Comparison of ENCODE assay signal across 11 mouse cellular contexts in the genomic region with DNA sequence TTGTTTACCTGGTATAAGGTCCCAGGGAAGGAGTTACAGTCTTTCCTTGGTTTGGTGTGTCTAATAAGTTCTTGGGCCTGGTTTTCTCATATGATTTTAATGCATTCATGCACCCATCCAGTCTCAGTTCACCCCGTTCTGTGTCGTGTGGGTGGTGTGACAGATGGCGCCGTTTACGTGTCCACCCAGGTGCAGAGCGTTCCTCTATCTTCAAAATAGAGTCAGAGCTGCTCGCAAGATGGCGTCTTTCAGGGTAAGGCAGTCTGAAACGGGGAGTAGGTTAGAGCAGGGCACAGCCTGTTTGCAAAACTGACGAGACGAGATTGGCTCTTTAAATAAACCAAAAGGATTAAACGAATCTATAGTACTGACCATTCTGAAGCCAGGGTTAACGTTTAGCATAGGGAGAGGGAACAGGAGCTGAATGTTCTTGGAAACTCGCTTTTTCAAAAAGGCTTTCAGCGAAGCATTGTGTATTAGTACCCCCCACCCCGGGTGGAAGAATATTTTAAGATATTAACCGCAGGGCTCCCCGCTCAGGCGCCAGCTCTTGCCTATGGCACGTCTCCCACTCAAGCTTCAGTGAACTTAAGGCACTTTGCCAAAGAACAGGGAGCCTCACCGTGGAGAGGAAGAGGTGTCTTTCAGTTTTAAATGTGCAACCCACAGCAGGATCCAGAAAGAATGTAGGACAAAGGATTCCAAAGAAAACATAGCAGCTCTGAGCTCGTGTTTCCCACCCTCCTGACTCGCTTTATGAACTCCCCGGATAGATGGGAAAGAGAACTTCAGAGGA.
DNase-seq lines count a peak whose midpoint lies in the region; ATAC-seq lines count a peak whose summit lies in the region.
"Had no signal": no experiment of that assay in that cellular context is flagged by ENCODE, and none has a peak within 500 bp of the region (broad histone marks: within the 10 kb centered on the region; RNA-seq: fewer than 3 reads in every experiment).

No protein-coding gene starts in this region.

- no peaks in the 10 kb centered on the region for H3K9me3 ChIP-seq in midbrain, embryonic 14.5 days (ENCODE audit: control insufficient read depth, low read length)
- H3K9me3 ChIP-seq in midbrain, embryonic 11.5 days (ENCODE audit: control insufficient read depth, low read length) = no peaks in the 10 kb centered on the region

- WGBS in midbrain, embryonic 14.5 days = 82% methylated on average over 24 of the region's 24 CpGs
- WGBS in midbrain, embryonic 11.5 days = 88% methylated on average over 24 of the region's 24 CpGs

- peak; percentile 24 to 66 for DNase-seq in frontal cortex, adult 2 months (ENCODE audit: extremely low spot score in 1 of 2, low spot score in 1 of 2)
- no peak for DNase-seq in frontal cortex, postnatal 14 days (ENCODE audit: low spot score in 2 of 2)
- peak; percentile 9 for DNase-seq in midbrain, embryonic 14.5 days
- DNase-seq in midbrain, embryonic 11.5 days (ENCODE audit: low spot score, missing footprints) = no peak
- DNase-seq in cerebellum, postnatal 36 days = peak; percentile 33 to 54
- peak; percentile 28 for DNase-seq in left cerebral cortex, postnatal 4 days
- DNase-seq: B cell, adult 2 months had no signal

- H3K9ac ChIP-seq in midbrain, embryonic 14.5 days (replicated peaks; ENCODE audit: low read length) = no peak overlapping the region
- no peak overlapping the region for H3K9ac ChIP-seq in midbrain, embryonic 11.5 days (ENCODE audit: low read length)

- intact Hi-C loops in left cerebral cortex, postnatal 4 days (cut with DNase I) = no loop called here

- H3K27ac ChIP-seq in midbrain, embryonic 14.5 days (replicated peaks; ENCODE audit: low read depth, low read length) = no peak overlapping the region
- no peak overlapping the region for H3K27ac ChIP-seq in midbrain, embryonic 11.5 days (ENCODE audit: low read depth, low read length)
- H3K27ac ChIP-seq: stomach, postnatal 0 days had no signal

- no peaks in the 10 kb centered on the region for H3K36me3 ChIP-seq in midbrain, embryonic 14.5 days (ENCODE audit: control insufficient read depth, insufficient read depth, low read length)
- H3K36me3 ChIP-seq in midbrain, embryonic 11.5 days (ENCODE audit: control insufficient read depth, insufficient read depth, low read length) = no peaks in the 10 kb centered on the region

- no peak overlapping the region for H3K4me2 ChIP-seq in midbrain, embryonic 14.5 days (ENCODE audit: low read length)
- no peak overlapping the region for H3K4me2 ChIP-seq in midbrain, embryonic 11.5 days

- H3K4me3 ChIP-seq in midbrain, embryonic 14.5 days (replicated peaks; ENCODE audit: low read depth, low read length) = no peak overlapping the region
- H3K4me3 ChIP-seq in midbrain, embryonic 11.5 days (ENCODE audit: low read depth, low read length) = no peak overlapping the region

- no peaks in the 10 kb centered on the region for H3K27me3 ChIP-seq in midbrain, embryonic 14.5 days (ENCODE audit: control insufficient read depth, insufficient read depth, low read length)
- no peaks in the 10 kb centered on the region for H3K27me3 ChIP-seq in midbrain, embryonic 11.5 days (ENCODE audit: control insufficient read depth, insufficient read depth, low read length)

- no peaks in the 10 kb centered on the region for H3K4me1 ChIP-seq in midbrain, embryonic 14.5 days (ENCODE audit: control insufficient read depth, insufficient read depth, low read length)
- H3K4me1 ChIP-seq in midbrain, embryonic 11.5 days (ENCODE audit: control insufficient read depth, insufficient read depth, low read length) = no peaks in the 10 kb centered on the region

- ATAC-seq in midbrain, embryonic 14.5 days (ENCODE audit: low FRiP score, low TSS enrichment) = no peak
- ATAC-seq in midbrain, embryonic 11.5 days (ENCODE audit: low FRiP score) = no peak
- no peak for ATAC-seq in CD4-positive, CD25-positive, alpha-beta regulatory T cell, adult 4 months
- ATAC-seq in megakaryocyte progenitor cell, adult 5-6 weeks (replicated peaks; ENCODE audit: poor library complexity) = no peak
- ATAC-seq: lung, postnatal 0 days had no signal

Comparison
In these comparisons a context has a peak if more than half of its experiments do, and no peak if none do; other contexts are left out.
1. DNase-seq: peak in frontal cortex, adult 2 months (2 of 2), midbrain, embryonic 14.5 days (single experiment), cerebellum, postnatal 36 days (2 of 2) and left cerebral cortex, postnatal 4 days (single experiment); none in frontal cortex, postnatal 14 days (0 of 2) and midbrain, embryonic 11.5 days (single experiment).